Mouse (Mus musculus): ENCODE data around the gene Ncan.
"Not testable (repeated sequence)": the region's sequence is repeated elsewhere in the genome, so short reads cannot be mapped to it uniquely, and the experiment has no call there.

The Ncan gene

DNA sequence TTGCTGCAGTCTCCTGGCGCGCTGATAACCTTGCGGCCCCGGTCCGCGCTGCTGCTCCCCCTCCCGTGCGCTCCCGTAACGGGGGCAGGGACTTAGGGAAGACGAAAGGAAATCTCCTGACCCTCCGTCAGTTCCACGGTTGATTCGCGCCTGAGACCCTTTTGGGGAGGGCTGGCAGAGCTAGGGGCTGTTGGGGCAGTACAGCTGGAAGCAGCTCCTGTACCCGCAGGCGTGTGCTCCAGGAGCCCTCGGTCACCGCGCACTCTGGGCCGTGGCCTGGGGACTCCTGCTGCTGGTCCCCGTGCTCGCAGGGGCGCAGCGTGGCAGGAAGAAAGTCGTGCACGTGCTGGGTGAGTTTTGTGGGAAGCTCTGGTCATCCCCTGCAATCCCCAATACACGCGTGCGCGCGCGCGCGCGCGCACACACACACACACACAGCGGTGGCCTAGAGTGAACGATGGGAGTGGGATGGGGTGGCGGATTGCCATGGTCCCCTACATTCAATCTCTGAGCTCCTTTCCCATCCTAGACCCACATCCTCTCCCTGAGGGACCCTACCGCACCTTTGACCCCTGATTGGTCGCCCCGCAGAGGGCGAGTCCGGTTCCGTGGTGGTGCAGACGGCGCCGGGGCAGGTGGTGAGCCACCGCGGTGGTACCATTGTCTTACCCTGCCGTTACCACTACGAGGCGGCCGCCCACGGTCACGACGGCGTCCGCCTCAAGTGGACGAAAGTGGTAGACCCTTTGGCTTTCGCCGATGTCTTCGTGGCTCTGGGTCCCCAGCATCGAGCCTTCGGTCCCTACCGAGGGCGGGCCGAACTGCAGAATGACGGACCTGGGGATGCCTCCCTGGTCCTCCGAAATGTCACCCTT lies 36.2 kb downstream of the Ncan start:
- DNase-seq (ENCODE audit: low spot score in 2 of 2), result no peak

DNA sequence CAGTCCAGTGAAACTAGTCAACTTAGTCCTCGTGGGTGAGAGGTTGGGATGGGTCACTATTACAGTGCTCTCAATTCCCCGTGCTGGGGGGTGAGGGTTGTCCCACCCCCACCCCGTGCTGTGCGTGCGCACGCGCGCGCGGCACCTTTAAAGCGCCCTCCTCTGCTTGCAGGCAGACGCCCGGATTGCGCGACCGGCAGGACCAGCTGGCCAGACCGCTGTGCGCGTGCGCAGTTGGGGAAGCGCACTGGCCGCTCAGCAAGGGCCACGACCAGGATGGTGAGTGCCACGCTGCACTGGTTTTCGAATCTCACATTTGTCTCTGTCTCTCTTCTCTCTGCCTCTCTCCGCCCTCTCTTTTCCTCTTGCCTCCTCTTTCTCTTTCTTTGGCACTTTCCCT lies 37.4 kb downstream of the Ncan start, which contains the start of gene Hapln4:
Hapln4 (plus strand) TSS at position 173 of the 400 bp plus-strand sequence.
- no peak for DNase-seq (ENCODE audit: low spot score in 2 of 2)

GRCm38 (mm10) chr8:70081976-70082375 lies 38.7 kb downstream of the Ncan start:
- no peak for DNase-seq (ENCODE audit: low spot score in 2 of 2)

DNA sequence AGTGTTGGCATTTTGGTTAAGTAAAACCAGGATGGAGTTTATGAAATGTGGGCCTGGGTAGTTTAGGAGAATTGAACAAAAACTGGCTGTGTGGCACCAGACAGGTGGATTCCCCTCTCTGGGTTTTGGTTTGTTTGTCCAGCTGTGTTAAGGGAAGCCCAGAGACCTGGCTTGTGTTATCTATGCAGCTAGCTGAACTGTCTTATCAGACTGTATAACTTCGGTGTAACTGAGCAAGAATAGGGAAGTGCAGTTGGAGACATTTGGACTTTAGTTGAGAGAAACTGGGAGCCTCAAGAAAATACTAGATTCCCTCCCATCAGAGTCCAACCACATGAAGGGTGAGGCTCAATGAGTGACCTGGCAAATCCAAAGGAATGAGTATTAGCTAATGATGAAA lies 47.0 kb downstream of the Ncan start:
- DNase-seq (ENCODE audit: low spot score in 2 of 2), result no peak

DNA sequence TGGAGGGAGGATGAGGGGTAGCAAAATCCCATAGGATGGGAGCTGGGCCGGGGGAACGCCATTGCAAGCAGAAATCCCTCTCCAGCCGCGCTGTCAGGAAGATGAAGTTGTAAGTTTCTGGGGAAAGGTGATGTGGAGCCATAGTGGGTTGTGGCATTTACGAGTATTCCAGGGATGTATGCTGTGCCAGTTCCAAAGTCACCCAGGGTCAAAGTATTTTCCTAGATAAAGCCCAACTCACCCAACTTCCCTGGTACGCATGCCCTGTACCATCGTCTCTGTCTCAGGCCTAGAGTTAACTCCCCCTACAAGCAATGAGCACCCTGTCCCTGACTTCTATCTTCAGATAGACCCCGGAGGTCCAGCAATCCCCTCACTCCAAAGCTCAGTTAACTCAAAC lies 47.6 kb downstream of the Ncan start:
- DNase-seq (ENCODE audit: low spot score in 2 of 2), result no peak

DNA sequence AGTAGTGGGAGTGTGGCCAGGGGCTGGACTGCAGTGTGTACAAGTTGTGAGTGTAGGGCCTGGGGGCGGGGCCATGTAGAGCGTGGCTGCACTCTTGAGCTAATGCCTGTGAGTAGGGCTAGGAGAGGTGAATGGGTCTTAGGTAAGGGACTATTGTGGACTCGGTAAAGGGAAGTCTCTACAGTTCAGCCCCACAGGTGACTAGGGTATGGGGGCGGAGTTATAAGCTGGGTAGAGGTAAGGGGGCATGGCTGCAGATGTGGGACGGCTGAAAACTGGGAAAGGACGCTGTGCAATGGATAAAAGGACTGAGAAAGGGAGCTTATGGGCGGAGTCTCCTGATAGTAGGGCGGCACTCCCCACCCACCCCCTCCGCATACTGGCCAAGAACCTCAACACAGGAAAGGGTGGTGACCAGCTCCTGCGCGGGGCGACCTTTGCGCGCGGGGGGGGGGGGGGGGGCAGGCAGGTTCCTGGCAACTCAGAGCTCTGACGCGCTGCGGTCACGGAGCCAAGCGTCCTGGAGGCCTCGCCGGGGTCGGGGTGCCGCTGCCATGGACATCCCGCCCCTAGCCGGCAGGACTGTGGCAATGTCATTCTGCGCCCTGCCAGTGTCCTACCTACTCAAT lies 48.1 kb downstream of the Ncan start, which contains the start of gene Tm6sf2:
Tm6sf2 (plus strand) TSS at position 484 of the 629 bp plus-strand sequence.
- DNase-seq (ENCODE audit: low spot score in 2 of 2), result no peak

- DNase-seq (ENCODE audit: low spot score in 2 of 2), result no peak
Measured at GRCm38 (mm10) chr8:70071836-70072440, 48.7 kb downstream of the Ncan start.

GRCm38 (mm10) chr8:70057721-70058120 lies 63.0 kb downstream of the Ncan start:
- no peak for DNase-seq (ENCODE audit: low spot score in 2 of 2)

DNA sequence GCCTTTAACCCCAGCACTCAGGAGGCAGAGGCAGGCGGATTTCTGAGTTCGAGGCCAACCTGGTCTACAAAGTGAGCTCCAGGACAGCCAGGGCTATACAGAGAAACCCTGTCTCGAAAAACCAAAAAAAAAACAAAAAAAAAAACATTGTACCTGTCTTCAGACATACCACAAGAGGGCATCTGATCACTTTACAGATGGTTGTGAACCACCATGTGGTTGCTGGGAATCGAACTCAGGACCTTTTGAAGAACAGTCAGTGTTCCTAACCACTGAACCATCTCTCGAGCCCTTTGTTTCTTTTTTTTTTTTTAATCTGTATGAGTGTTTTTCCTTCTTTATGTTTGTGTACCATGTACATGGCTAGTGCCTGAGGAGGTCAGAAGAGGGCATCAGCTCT lies 70.2 kb downstream of the Ncan start:
- DNase-seq (ENCODE audit: low spot score in 2 of 2), result not testable (repeated sequence)

DNA sequence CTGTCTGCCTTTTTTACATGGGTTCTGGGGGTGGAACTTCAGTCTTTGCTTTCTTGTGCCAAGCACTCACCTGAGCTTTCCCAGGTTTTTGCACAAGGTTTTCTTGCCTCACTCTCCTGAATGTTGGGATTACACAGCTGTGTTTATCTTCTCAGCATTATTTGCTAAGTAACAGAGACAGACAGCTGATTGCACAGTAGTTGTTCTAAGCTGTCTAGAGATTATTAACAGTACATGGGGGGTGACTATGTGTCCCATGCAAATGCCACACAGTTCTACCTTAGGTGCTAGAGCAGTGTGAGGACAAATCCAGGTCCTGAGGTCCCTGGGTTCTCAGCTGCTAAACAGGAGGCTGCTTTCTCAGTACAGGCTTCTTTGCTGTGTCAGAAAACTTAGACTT lies 71.0 kb downstream of the Ncan start:
- no peak for DNase-seq (ENCODE audit: low spot score in 2 of 2)

GRCm38 (mm10) chr8:70043996-70044395 lies 76.7 kb downstream of the Ncan start:
- DNase-seq (ENCODE audit: low spot score in 2 of 2), result no peak

Data from thymus, postnatal 10 days (tissue).